Mouse (Mus musculus) cerebellum, adult 2 months (tissue): Measurements from ENCODE around the gene Tbx1. TPM values are rescaled to one million over a fixed set of nuclear protein-coding genes. Genes with fewer than 3 reads are reported as not detected.
A peak's percentile ranks its signal among the peaks of the same experiment; 100 is the strongest.

Source experiments
- DNase-seq, 2 experiments: peaks; one replicate each; pipeline ENCODE4 v3.0.0; 2021
- H3K27ac ChIP-seq: fragments of 200-500 bp; 2 replicates; pipeline ENCODE4 v1.5.1; 2012; ENCODE audit warnings: low read length, control low read depth, inconsistent platforms; ENCODE audit not compliant: insufficient read depth
- H3K27me3 ChIP-seq: fragments of 200-500 bp; 2 replicates; pipeline ENCODE4 v1.6.1; 2012; ENCODE audit warnings: inconsistent platforms, mild to moderate bottlenecking, low read length, moderate library complexity; ENCODE audit not compliant: control insufficient read depth, insufficient read depth
- H3K4me1 ChIP-seq: fragments of 200-500 bp; 2 replicates; pipeline ENCODE4 v1.6.1; 2011; ENCODE audit warnings: low read length; ENCODE audit not compliant: control insufficient read depth, insufficient read depth
- H3K4me3 ChIP-seq: fragments of 200-500 bp; replicated peaks from 2 replicates; pipeline ENCODE3; 2011; ENCODE audit warnings: mild to moderate bottlenecking, low read depth, low read length, control low read depth; ENCODE audit not compliant: insufficient read depth
- CTCF ChIP-seq: fragments of 200-500 bp; IDR thresholded peaks from 2 replicates; pipeline ENCODE4 v1.5.1; 2011; ENCODE audit warnings: low read depth, mild to moderate bottlenecking, control low read depth, low read length, moderate library complexity, borderline replicate concordance; ENCODE audit not compliant: insufficient read depth
- POLR2A ChIP-seq: fragments of 200-500 bp; IDR thresholded peaks from 2 replicates; pipeline ENCODE4 v1.6.1; 2011; ENCODE audit warnings: low read length, control low read depth, borderline replicate concordance; ENCODE audit not compliant: insufficient read depth
- WGBS: fragments of 180-500 bp; shearing (Covaris S2); methylation state at CpG from one replicate; pipeline ENCODE4 v1.1.7; 2018; 5-methylcytosine and 5-hydroxymethylcytosine counted together
- polyA plus RNA-seq: library from polyadenylated mRNA; depleted of rRNA; stranded (reverse); fragments of >200 nt; gene quantifications from 2 replicates; pipeline ENCODE4 v1.2.3, GENCODE M21; 2012

Gene Tbx1
- polyA plus RNA-seq, 1 experiment, result 3.0 TPM

GRCm38 (mm10) chr16:18577599-18578160 is 12.8 kb downstream of the Tbx1 start:
- TF ChIP-seq CTCF (no peak), POLR2A (no peak)
- H3K4me1 ChIP-seq, result peaks cover 4% of the 10 kb centered on the region; the same call in 1 of the 2 replicates
- no peak overlapping the region for H3K27ac ChIP-seq
- DNase-seq, result no peak
- peaks cover 4% of the 10 kb centered on the region; the same call in 1 of the 2 replicates for H3K27me3 ChIP-seq
- no peak overlapping the region for H3K4me3 ChIP-seq
- 49% methylated on average over 5 of the region's 5 CpGs for WGBS

DNA sequence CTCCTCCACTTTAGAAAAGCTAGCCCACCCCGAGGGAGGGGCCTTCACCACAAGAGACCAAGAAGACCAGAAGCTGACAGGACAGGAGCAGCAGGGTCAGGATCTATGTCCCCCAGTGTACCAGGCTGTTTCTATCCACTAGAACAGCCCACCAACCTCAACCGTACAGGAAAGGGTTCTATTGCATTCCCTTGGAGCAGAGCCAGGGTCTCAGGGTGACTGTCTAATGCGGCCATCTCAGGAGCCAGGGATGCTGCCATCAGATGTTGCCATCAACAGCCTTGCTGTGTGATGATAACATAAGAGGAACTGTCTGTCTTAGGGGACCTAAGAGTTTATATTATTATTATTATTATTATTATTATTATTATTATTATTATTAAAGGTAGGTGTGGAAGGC is 13.4 kb downstream of the Tbx1 start:
- 32% methylated on average over 3 of the region's 3 CpGs for WGBS
- TF ChIP-seq CTCF (no peak), POLR2A (no peak)

GRCm38 (mm10) chr16:18574196-18574595 is 16.3 kb downstream of the Tbx1 start:
- Histone ChIP-seq H3K27me3 (no peaks in the 10 kb centered on the region), H3K4me1 (peaks cover 4% of the 10 kb centered on the region; the same call in 1 of the 2 replicates), H3K27ac (no peak overlapping the region), H3K4me3 (no peak overlapping the region)
- TF ChIP-seq CTCF (no peak), POLR2A (no peak)
- peak in 1 of 2 experiments; percentile 19 for DNase-seq
- WGBS, result 33% methylated on average over 8 of the region's 8 CpGs

More for the DNA sequence above, 13.4 kb downstream of the Tbx1 start:
- Histone ChIP-seq H3K27ac (no peak overlapping the region), H3K4me3 (no peak overlapping the region), H3K4me1 (peaks cover 4% of the 10 kb centered on the region; the same call in 1 of the 2 replicates), H3K27me3 (peaks cover 3% of the 10 kb centered on the region; the same call in 1 of the 2 replicates)
- DNase-seq, result no peak

DNA sequence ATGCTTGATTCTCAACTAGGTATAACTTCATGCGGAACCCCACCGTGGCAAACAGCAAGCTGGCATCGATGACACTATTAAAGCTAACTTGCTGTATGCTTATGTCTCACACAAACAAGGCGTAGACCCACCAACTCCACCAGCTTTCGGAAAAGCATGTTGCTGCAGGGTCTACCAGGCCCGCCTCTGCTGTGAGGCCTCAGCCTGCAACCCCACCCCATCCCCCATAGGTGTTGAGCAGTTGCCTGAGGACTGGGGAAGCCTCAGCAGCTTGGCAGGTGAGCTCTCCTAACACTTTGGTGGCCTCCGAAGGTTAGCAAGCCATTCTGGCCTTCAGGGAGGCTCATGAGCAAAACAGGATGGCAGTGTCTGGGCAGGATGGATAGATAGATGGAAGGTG is 21.9 kb downstream of the Tbx1 start:
- no peaks in the 10 kb centered on the region for H3K27me3 ChIP-seq
- no peak overlapping the region for H3K4me3 ChIP-seq
- H3K27ac ChIP-seq, result no peak overlapping the region
- no peak for DNase-seq
- WGBS, result 77% methylated on average over 7 of the region's 7 CpGs
- no peak for TF ChIP-seq CTCF
- no peak for TF ChIP-seq POLR2A
- H3K4me1 ChIP-seq, result no peaks in the 10 kb centered on the region

DNA sequence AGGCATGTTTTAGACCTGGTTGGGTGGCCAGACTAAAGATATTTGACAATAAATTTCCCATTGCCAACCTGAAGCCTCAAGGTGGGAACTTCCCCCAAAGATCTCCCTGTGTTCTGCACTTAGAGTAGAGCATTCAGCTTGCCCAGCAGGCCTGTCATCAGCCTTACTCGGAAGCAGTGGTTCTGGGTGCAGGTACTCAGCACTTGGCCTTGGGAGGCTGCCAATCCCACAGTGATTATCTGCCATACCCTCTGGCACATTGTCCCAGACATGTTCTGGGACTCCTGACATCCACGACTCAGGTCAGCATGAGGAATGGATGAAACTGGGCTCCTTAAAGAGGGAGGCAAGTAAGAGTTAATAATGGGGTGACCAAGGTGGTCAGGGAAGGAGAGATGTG is 26.0 kb downstream of the Tbx1 start:
- no peaks in the 10 kb centered on the region for H3K27me3 ChIP-seq
- WGBS, result 18% methylated on average over 2 of the region's 2 CpGs
- TF ChIP-seq POLR2A (no peak), CTCF (no peak)

GRCm38 (mm10) chr16:18556461-18556860 is 34.0 kb downstream of the Tbx1 start:
- Histone ChIP-seq H3K27ac (no peak overlapping the region), H3K27me3 (no peaks in the 10 kb centered on the region), H3K4me3 (no peak overlapping the region), H3K4me1 (no peaks in the 10 kb centered on the region)
- no peak for TF ChIP-seq POLR2A
- no peak for TF ChIP-seq CTCF
- WGBS, result 82% methylated on average over 3 of the region's 3 CpGs
- DNase-seq, result no peak

More for the DNA sequence above, 26.0 kb downstream of the Tbx1 start:
- DNase-seq, result no peak
- no peaks in the 10 kb centered on the region for H3K4me1 ChIP-seq
- H3K4me3 ChIP-seq, result no peak overlapping the region
- no peak overlapping the region for H3K27ac ChIP-seq

GRCm38 (mm10) chr16:18555235-18555935 is 35.1 kb downstream of the Tbx1 start:
- H3K4me1 ChIP-seq, result no peaks in the 10 kb centered on the region
- no peak overlapping the region for H3K27ac ChIP-seq
- no peak for DNase-seq
- TF ChIP-seq CTCF (no peak), POLR2A (no peak)
- H3K27me3 ChIP-seq, result no peaks in the 10 kb centered on the region
- WGBS, result 59% methylated on average over 17 of the region's 17 CpGs
- H3K4me3 ChIP-seq, result no peak overlapping the region

DNA sequence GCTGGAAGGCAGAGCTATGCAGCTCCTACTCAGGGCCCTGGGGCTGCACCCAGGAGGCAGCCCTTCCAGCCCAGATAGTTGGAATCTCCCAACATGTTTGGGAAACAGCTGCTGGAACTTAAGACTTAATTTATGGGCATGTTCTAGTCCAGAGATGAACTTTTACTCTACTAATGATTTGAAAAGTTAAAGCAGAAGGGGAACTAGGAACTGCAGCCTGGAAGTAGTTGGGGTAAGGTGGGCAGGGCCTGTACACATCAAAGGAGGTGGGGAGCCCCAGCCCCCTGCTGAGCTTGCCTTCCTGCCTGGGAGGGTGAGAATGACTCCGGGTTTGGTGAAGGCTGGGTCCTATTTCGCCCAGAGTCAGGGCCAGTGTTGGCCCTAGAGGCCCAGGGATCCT is 35.8 kb downstream of the Tbx1 start:
- Histone ChIP-seq H3K4me1 (no peaks in the 10 kb centered on the region), H3K27me3 (no peaks in the 10 kb centered on the region), H3K27ac (no peak overlapping the region), H3K4me3 (no peak overlapping the region)
- WGBS, result 84% methylated on average over 2 of the region's 2 CpGs
- no peak for TF ChIP-seq POLR2A
- no peak for TF ChIP-seq CTCF
- no peak for DNase-seq
